Mouse (Mus musculus) megakaryocyte-erythroid progenitor cell, adult 5 weeks (primary cell): ENCODE results near the gene Trpm8. TPM values are rescaled to one million over a fixed set of nuclear protein-coding genes. Genes with fewer than 3 reads are reported as not detected.

Experiments
- polyA plus RNA-seq: library from polyadenylated mRNA; stranded (reverse); fragments of >175 nt; gene quantifications from 2 replicates; pipeline ENCODE4 v1.2.3, GENCODE M21; 2012

Gene Trpm8
- polyA plus RNA-seq: not detected in 2 replicates

DNA sequence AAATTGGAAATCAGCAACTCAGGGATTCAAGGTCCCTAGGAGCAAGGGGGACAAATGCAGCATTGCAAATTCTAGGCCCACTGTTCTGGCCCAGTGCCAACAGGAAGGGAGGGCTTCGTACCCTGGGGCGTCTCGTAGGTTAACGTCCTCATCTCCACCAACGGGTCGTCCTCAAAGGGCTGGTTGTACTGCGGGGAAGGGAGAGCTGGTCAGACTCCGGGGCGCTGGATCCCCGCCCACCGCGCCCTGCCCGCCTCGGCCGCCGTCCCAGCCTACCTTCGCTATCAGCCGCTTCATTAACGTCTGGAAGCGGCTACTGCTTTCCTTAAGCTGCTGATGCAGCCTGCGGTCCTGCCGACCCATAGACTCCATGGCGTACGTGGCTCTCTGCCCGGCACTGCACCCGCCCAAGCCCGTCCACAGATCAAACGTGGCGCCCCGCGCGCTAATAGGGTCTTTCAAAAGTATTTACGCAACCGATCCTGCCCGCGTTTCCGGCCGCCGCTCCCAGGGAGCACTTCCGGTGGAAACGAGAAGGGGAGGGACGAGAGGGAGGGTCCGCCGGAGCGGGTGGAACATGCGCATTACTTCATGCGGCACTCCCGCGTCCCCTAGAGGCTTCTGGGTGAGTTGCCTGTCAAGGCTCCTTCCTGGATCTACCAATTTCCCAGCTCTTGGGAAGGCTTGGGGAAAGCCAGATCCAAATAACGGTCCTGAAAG is at the start of gene Trpm8, which contains the start of gene Hjurp:
Gene Trpm8 (plus strand): TSS at position 564 of the 720 bp plus-strand sequence.
Gene Hjurp (minus strand): TSS at position 536 of the 720 bp plus-strand sequence.

DNA sequence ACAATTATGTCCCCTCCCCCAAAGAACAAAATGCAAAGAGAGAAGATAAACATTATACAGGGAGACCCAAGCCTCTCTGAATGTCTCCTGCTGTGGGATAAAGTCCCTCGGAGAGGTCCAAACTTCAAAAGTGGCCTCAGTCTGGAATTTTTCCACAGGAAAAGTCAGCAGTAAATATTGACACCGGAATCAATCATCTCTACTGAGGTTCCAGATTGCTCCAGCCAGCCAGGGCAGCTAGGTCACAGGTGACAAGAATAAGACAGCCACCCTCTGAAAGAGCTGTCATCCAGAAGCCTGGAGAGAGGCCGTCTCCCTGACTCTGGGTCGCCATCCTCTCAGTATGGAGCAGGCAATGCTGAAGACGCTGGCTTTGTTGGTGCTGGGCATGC is 129.3 kb downstream of the Trpm8 start, which contains the start of gene Spp2:
Gene Spp2 (plus strand): TSS at position 155 of the 392 bp plus-strand sequence.

Other genes with a start within 250 kb of the Trpm8 start
- gene Ugt1a10, start 222.3 kb upstream of the Trpm8 start, polyA plus RNA-seq: 0.10 TPM in 1 of 2 replicates, not detected in the other
- gene Ugt1a9, start 206.9 kb upstream of the Trpm8 start, polyA plus RNA-seq: not detected in 2 replicates
- not detected in 2 replicates for gene Ugt1a8, start 189.8 kb upstream of the Trpm8 start, polyA plus RNA-seq
- gene Ugt1a7c, start 182.6 kb upstream of the Trpm8 start, polyA plus RNA-seq: 3.4 and 6.4 TPM in 2 replicates
- not detected in 2 replicates for gene Ugt1a6b, start 174.4 kb upstream of the Trpm8 start, polyA plus RNA-seq
- 0.02 and 0.13 TPM in 2 replicates for gene Ugt1a6a, start 142.9 kb upstream of the Trpm8 start, polyA plus RNA-seq
- not detected in 2 replicates for gene Ugt1a5, start 111.6 kb upstream of the Trpm8 start, polyA plus RNA-seq
- gene Ugt1a2, start 77.1 kb upstream of the Trpm8 start, polyA plus RNA-seq: not detected in 2 replicates
- 1.3 and 2.8 TPM in 2 replicates for gene Dnajb3, start 71.9 kb upstream of the Trpm8 start, polyA plus RNA-seq
- not detected in 2 replicates for gene Ugt1a1, start 65.7 kb upstream of the Trpm8 start, polyA plus RNA-seq
- gene Mroh2a, start 50.7 kb upstream of the Trpm8 start, polyA plus RNA-seq: 0.02 TPM in 2 replicates
- gene Hjurp, start within 50 bp of the Trpm8 start, polyA plus RNA-seq: 26.4 and 33.5 TPM in 2 replicates
- gene Spp2, start 129.3 kb downstream of the Trpm8 start, polyA plus RNA-seq: not detected in 2 replicates
- gene Glrp1, start 232.4 kb downstream of the Trpm8 start, polyA plus RNA-seq: 0.79 and 1.1 TPM in 2 replicates